In the genomic region with DNA sequence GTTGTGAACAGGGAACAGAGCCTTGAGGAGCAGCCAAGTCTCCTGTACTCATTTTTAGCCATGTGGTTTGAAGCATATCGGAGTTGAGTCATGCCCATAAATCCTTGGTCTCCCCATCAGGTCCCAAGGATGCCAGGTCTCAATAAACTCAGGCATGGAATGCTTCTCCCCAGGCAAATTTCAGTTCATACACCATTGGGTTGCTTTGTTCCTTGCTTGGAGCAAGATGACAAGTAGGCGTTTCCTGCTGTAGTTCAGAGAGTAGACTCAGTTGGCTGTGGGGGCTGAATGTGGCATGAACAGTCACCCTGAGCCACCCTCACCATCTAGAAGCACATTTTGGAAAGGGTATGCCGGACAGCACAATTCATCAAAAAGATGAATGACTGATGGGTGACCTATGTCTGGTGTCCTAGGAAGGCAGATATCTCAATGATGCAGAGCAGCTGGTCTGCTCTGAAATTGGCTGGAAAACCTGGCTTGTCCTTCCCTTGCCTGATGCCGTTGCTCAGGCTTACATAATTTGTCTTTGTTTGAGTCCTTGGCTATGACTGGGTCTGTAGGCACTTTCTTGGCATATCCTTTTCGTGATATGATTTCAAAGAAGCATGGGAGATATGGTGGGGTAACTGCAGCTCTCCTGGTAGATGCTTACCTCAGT, we compare ENCODE assay signal across 8 mouse cellular contexts.
A peak's percentile ranks its signal among the peaks of the same experiment; 100 is the strongest.
DNase-seq lines count a peak whose midpoint lies in the region; ATAC-seq and TF ChIP-seq lines count a peak whose summit lies in the region.

No protein-coding gene starts in this region.

- no peak overlapping the region for H3K4me3 ChIP-seq in hindbrain, postnatal 0 days (ENCODE audit: low read length)
- H3K4me3 ChIP-seq in hindbrain, embryonic 13.5 days = no peak overlapping the region
- H3K4me3 ChIP-seq in lung, adult 2 months (replicated peaks; ENCODE audit: extremely low read depth, low read depth, low read length) = no peak overlapping the region
- H3K4me3 ChIP-seq in intestine, embryonic 16.5 days (ENCODE audit: low read length) = no peak overlapping the region

- WGBS in hindbrain, postnatal 0 days = 52% methylated on average over 5 of the region's 5 CpGs
- 67% methylated on average over 5 of the region's 5 CpGs for WGBS in hindbrain, embryonic 13.5 days
- WGBS in lung, adult 2 months = 71% methylated on average over 5 of the region's 5 CpGs
- WGBS in intestine, embryonic 16.5 days = 81% methylated on average over 5 of the region's 5 CpGs

- no peaks in the 10 kb centered on the region for H3K36me3 ChIP-seq in hindbrain, postnatal 0 days (ENCODE audit: insufficient read depth, low read length)
- no peaks in the 10 kb centered on the region for H3K36me3 ChIP-seq in hindbrain, embryonic 13.5 days
- no peaks in the 10 kb centered on the region for H3K36me3 ChIP-seq in intestine, embryonic 16.5 days (ENCODE audit: control insufficient read depth, insufficient read depth, low read length)

- peak; percentile 57 for DNase-seq in hindbrain, postnatal 0 days (ENCODE audit: low spot score)
- DNase-seq in adrenal gland, adult 2 months = peak; percentile 82
- DNase-seq in cerebellum, postnatal 25 days = peak; percentile 13 to 18
- peak; percentile 8 for DNase-seq in lung, adult 2 months
- DNase-seq in retina, embryonic 14.5 days (ENCODE audit: low spot score) = no peak

- no peak for TF ChIP-seq CTCF in hindbrain, postnatal 0 days (IDR thresholded peaks at IDR 0.05; ENCODE audit: low read depth)
- TF ChIP-seq CTCF in lung, adult 2 months (IDR thresholded peaks at IDR 0.05; ENCODE audit: insufficient read depth, low read length) = no peak

- no peak for TF ChIP-seq POLR2A in lung, adult 2 months (IDR thresholded peaks at IDR 0.05; ENCODE audit: borderline replicate concordance, extremely low read depth, low read depth, low read length)

- H3K4me2 ChIP-seq in hindbrain, postnatal 0 days (ENCODE audit: low read depth, low read length) = no peak overlapping the region
- no peak overlapping the region for H3K4me2 ChIP-seq in hindbrain, embryonic 13.5 days
- H3K4me2 ChIP-seq in intestine, embryonic 16.5 days (ENCODE audit: low read depth, low read length) = no peak overlapping the region

- H3K9ac ChIP-seq in hindbrain, postnatal 0 days (replicated peaks; ENCODE audit: low read length) = no peak overlapping the region
- H3K9ac ChIP-seq in hindbrain, embryonic 13.5 days = no peak overlapping the region
- no peak overlapping the region for H3K9ac ChIP-seq in intestine, embryonic 16.5 days (ENCODE audit: low read depth, low read length)

- ATAC-seq in hindbrain, postnatal 0 days = peak; percentile 58
- no peak for ATAC-seq in hindbrain, embryonic 13.5 days (ENCODE audit: low FRiP score)
- no peak for ATAC-seq in megakaryocyte progenitor cell, adult 5-6 weeks (replicated peaks; ENCODE audit: poor library complexity)
- no peak for ATAC-seq in intestine, embryonic 16.5 days

- H3K27ac ChIP-seq in hindbrain, postnatal 0 days = no peak overlapping the region
- H3K27ac ChIP-seq in hindbrain, embryonic 13.5 days = no peak overlapping the region
- no peak overlapping the region for H3K27ac ChIP-seq in intestine, embryonic 16.5 days (ENCODE audit: low read length)

- H3K27me3 ChIP-seq in hindbrain, postnatal 0 days (ENCODE audit: insufficient read depth, low read length) = no peaks in the 10 kb centered on the region; the same call in 1 of the 2 replicates
- peaks cover 25% of the 10 kb centered on the region for H3K27me3 ChIP-seq in hindbrain, embryonic 13.5 days
- H3K27me3 ChIP-seq in intestine, embryonic 16.5 days (replicated peaks; ENCODE audit: control insufficient read depth, insufficient read depth, low read length) = 0 out of 2 replicates have a peak, but pooled peaks cover 2% of the 10 kb centered on the region

- peaks cover 19% of the 10 kb centered on the region for H3K4me1 ChIP-seq in hindbrain, postnatal 0 days (ENCODE audit: insufficient read depth, low read length)
- H3K4me1 ChIP-seq in hindbrain, embryonic 13.5 days (replicated peaks) = peaks cover 42% of the 10 kb centered on the region
- peaks cover 3% of the 10 kb centered on the region for H3K4me1 ChIP-seq in lung, adult 2 months (ENCODE audit: control insufficient read depth, insufficient read depth, low read length)
- H3K4me1 ChIP-seq in intestine, embryonic 16.5 days (ENCODE audit: control insufficient read depth, insufficient read depth, low read length) = no peaks in the 10 kb centered on the region

- no peaks in the 10 kb centered on the region for H3K9me3 ChIP-seq in hindbrain, postnatal 0 days (ENCODE audit: low read length)
- no peaks in the 10 kb centered on the region for H3K9me3 ChIP-seq in hindbrain, embryonic 13.5 days
- H3K9me3 ChIP-seq in intestine, embryonic 16.5 days (ENCODE audit: control insufficient read depth, low read length) = no peaks in the 10 kb centered on the region
